Mouse (Mus musculus) neural tube, embryonic 14.5 days (tissue): ENCODE measurements around the gene Tenm4. TPM values are rescaled to one million over a fixed set of nuclear protein-coding genes. Genes with fewer than 3 reads are reported as not detected.
"Not testable (repeated sequence)": the region's sequence is repeated elsewhere in the genome, so short reads cannot be mapped to it uniquely, and the experiment has no call there.

Experiments
- ATAC-seq: fragments of 200-750 bp; cut with Nextera tagmentation; 2 replicates; pipeline ENCODE4 v1.8.0; 2017; ENCODE audit warnings: low read depth, mild to moderate bottlenecking, moderate TSS enrichment, moderate library complexity
- H3K27ac ChIP-seq: fragments of 300-500 bp; sonication (generic); 2 replicates; pipeline ENCODE4 v1.5.1; 2014; ENCODE audit warnings: low read depth, mild to moderate bottlenecking, control low read depth, low read length, moderate library complexity, mixed read lengths
- H3K27me3 ChIP-seq: fragments of 300-500 bp; sonication (generic); 2 replicates; pipeline ENCODE4 v1.6.1; 2014; ENCODE audit warnings: low read length; ENCODE audit not compliant: control insufficient read depth, insufficient read depth
- H3K36me3 ChIP-seq: fragments of 300-500 bp; sonication (generic); 2 replicates; pipeline ENCODE4 v1.6.1; 2014; ENCODE audit warnings: low read length, mixed read lengths; ENCODE audit not compliant: control insufficient read depth, insufficient read depth
- H3K4me1 ChIP-seq: fragments of 300-500 bp; sonication (generic); 2 replicates; pipeline ENCODE4 v1.6.1; 2014; ENCODE audit warnings: low read length; ENCODE audit not compliant: control insufficient read depth, insufficient read depth
- H3K4me2 ChIP-seq: fragments of 300-500 bp; sonication (generic); 2 replicates; pipeline ENCODE4 v1.6.1; 2014; ENCODE audit warnings: mild to moderate bottlenecking, low read depth, low read length, control low read depth
- H3K4me3 ChIP-seq: fragments of 300-500 bp; sonication (generic); 2 replicates; pipeline ENCODE4 v1.5.1; 2014; ENCODE audit warnings: low read depth, low read length, control low read depth, mixed read lengths
- H3K9ac ChIP-seq: fragments of 300-500 bp; sonication (generic); replicated peaks from 2 replicates; pipeline ENCODE4 v1.6.1; 2014; ENCODE audit warnings: low read depth, mild to moderate bottlenecking, control low read depth, low read length, mixed read lengths
- H3K9me3 ChIP-seq: fragments of 300-500 bp; sonication (generic); 2 replicates; pipeline ENCODE4 v1.6.1; 2016; ENCODE audit warnings: low read length; ENCODE audit not compliant: control insufficient read depth
- WGBS: fragments of 180-500 bp; shearing (Covaris S2); extraction: QIAGEN DNeasy Blood & Tissue Kit; methylation state at CpG from one replicate; pipeline ENCODE4 v1.1.7; 2014; 5-methylcytosine and 5-hydroxymethylcytosine counted together
- polyA plus RNA-seq: library from polyadenylated mRNA; unstranded; fragments of >200 nt; fragmentation: Nextera tagmentation; extraction: Ambion mirVana; gene quantifications from 2 replicates; pipeline ENCODE4 v1.2.1, GENCODE M21; 2014

Gene Tenm4
- polyA plus RNA-seq, 1 experiment from 2014 or later = 54.8 TPM

DNA sequence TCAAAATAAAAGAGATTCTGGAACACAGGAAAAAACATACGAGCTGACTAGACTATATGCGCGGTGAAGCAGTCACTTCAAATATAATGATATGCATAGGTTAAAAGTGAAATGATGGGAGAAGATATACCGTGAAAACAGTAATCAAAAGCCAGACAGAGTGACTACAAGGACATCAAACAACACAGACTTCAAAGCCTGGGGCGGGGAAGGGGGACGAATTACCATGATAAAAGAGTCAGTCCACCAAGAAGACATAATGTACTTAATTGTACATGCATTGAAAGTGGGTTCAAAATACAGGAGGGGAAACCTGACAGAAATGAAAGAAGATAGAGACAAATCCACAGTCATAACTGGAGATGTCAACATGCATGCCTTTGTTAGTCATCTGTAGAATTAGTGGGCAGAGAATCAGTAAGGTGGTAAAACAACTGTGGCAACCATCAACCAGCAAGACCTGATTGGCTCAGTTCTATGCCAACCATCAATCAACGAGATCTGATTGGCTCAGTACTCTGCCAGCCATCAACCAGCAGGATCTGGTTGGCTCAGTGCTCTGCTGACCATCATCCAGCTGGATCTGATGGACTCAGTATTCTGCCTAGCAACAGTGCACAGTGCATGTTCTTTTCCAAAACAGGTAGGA, 749.5 kb downstream of the Tenm4 start:
- peak; percentile 63; the same call in 1 of the 2 replicates for ATAC-seq

DNA sequence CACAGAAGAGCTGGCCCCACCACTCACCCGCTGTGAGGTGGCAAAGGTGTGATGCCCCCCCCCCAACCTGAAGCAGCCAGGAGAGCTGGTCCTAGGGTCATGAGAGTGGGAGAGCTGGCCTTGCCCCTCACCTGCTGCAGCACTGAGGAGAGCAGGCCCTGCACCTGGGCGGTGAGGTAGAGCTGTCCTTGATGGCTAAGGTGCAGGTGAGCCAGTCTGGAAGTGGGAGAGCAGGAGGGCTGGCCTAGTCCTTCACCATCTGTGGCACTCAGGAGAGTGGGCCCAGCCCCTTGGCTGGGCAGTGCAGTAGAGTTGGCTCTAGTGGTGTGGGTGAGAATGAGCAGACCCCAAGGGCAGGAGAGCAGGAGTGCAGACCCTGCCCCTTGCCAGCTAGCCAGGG, 751.9 kb downstream of the Tenm4 start:
- no peak for ATAC-seq
- 95% methylated on average over 2 of the region's 2 CpGs for WGBS

More for the DNA sequence above, 749.5 kb downstream of the Tenm4 start:
- H3K9me3 ChIP-seq = no peaks in the 10 kb centered on the region
- H3K36me3 ChIP-seq = no peaks in the 10 kb centered on the region
- H3K4me2 ChIP-seq = no peak overlapping the region
- H3K27me3 ChIP-seq = no peaks in the 10 kb centered on the region
- no peaks in the 10 kb centered on the region for H3K4me1 ChIP-seq
- no peak overlapping the region for H3K9ac ChIP-seq
- no peak overlapping the region for H3K27ac ChIP-seq
- H3K4me3 ChIP-seq = no peak overlapping the region
- WGBS = 34% methylated on average over 7 of the region's 7 CpGs

DNA sequence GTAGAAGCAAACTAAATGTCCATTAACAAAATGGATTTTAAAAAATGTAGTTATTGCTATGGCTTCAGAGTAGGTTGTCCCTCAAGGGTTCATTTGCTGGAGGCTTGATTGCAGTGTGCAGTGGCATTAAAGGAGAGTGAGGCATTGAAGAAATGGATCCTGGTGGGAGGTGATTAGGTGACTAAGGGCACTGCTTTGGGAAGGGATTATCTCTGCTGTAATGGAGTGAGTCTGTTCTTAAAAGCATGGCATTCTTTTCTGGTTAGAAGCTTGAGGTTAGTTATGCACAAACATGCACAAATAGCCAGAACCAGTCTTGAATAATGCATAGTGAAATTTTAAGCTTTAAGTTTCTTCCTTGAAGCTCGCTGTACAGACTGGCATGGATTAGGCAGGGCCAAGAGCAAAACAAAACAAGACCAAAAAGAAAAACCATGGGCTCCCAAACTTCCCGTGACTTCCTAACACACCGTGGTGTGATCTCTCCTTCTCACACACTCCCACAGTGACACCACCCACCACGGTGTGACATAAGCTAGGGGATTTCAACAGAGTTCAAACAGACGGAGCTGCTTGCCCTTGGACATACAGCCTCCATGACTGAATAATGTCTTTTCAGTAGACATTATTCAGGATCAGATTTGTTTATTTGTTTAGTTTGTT, 772.8 kb downstream of the Tenm4 start:
- Histone ChIP-seq H3K4me3 (no peak overlapping the region), H3K4me2 (no peak overlapping the region), H3K9ac (no peak overlapping the region), H3K27me3 (no peaks in the 10 kb centered on the region), H3K9me3 (no peaks in the 10 kb centered on the region), H3K4me1 (no peaks in the 10 kb centered on the region), H3K27ac (no peak overlapping the region), H3K36me3 (no peaks in the 10 kb centered on the region)
- 77% methylated on average over 5 of the region's 5 CpGs for WGBS
- ATAC-seq = no peak

More for the DNA sequence above, 751.9 kb downstream of the Tenm4 start:
- H3K4me3 ChIP-seq = no peak overlapping the region
- H3K4me1 ChIP-seq = no peaks in the 10 kb centered on the region
- H3K9ac ChIP-seq = no peak overlapping the region
- H3K4me2 ChIP-seq = no peak overlapping the region
- no peak overlapping the region for H3K27ac ChIP-seq
- no peaks in the 10 kb centered on the region for H3K27me3 ChIP-seq
- no peaks in the 10 kb centered on the region for H3K36me3 ChIP-seq
- H3K9me3 ChIP-seq = no peaks in the 10 kb centered on the region

DNA sequence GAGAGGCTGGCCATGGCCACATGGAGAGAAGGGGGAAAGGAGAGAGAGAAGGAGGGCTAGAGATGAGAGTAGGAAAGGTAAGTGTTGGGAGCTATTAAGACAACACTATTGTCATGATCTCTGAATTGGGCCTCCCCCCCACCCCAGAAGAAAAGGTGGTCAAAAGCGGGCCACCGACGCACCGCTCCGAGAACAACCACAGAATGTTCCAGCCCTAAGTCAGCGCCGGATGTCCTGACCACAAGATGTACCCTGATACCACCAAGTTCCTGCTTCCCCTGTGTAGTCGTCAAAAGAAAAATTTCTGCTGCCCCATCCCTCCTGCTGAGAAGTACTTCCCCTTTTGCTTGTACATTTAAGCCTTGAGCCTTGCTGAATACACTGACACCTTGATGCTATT, 775.5 kb downstream of the Tenm4 start:
- H3K9me3 ChIP-seq, ATAC-seq, H3K27ac ChIP-seq, H3K36me3 ChIP-seq, H3K4me1 ChIP-seq, H3K27me3 ChIP-seq, H3K4me2 ChIP-seq, H3K9ac ChIP-seq, H3K4me3 ChIP-seq: not testable (repeated sequence)
- WGBS = 89% methylated on average over 4 of the region's 8 CpGs

DNA sequence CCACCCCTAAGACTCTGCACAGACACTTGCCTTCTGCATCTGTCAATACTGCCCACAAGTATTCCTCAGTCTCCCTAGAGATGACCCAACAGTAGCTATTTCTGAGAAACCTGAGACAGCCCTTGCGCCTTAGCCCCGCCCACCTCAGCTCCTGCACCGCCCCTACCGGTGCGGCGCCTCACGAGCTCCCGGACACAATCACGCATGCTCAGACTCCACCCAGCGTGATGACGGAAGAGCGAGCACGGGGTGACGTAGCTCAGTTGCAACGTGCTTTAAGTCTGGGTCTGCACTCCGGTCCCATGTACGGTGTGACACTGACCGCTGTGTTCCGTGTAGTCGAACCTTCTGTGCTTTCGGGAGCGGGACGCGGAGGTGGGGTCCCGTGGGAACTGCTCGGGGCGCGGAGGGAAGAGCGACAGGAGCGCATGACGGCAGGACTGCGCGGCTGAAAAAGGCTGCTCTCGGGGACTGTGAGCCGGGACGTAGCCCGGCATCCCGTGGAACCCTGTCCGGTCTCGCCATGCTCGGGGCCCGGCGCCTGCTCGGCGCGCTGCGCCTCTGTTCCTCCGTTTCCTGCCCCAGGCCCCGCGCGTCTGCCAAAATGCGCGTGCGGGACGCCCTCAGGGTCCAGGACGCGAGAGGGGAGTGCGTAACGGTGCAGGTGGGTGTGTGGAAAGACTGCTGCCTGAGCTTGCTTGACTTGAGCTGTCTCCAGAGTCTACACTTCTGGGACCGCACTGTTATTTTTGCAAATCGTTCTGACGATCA, 780.4 kb downstream of the Tenm4 start, which contains the start of gene Nars2:
Gene Nars2, plus strand, starts transcription at position 225 of the 771 bp plus-strand sequence.
- peak within 1 kb of the TSS; percentile 79 for H3K27ac ChIP-seq
- H3K4me2 ChIP-seq = peak within 1 kb of the TSS; percentile 57
- H3K9ac ChIP-seq = peak within 1 kb of the TSS; percentile 73
- no peaks in the 10 kb centered on the region for H3K27me3 ChIP-seq
- peak; percentile 100 for ATAC-seq
- under 1% methylated on average over 60 of the region's 62 CpGs for WGBS
- H3K4me1 ChIP-seq = peaks cover 4% of the 10 kb centered on the region; the same call in 1 of the 2 replicates
- no peaks in the 10 kb centered on the region for H3K9me3 ChIP-seq
- no peaks in the 10 kb centered on the region for H3K36me3 ChIP-seq
- H3K4me3 ChIP-seq = peak within 1 kb of the TSS; percentile 62

DNA sequence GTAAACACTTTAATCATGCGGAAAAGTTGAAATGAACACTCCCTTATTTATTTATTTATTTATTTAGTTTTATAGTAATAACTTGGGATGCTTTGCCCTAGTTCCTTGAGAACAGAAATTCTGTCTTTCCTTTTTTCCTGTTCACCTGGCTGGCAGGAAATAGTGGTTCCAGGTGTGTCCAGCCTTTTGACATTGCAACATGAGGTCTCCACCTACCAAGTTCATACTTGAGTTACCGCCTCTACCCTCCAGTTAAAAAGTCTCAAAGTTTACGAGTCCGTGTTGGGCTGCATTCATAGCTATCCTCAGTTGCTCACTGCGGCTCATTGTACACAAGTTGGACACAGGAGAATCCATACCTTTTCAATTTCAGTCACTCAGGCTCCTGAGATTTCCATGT, 781.0 kb downstream of the Tenm4 start:
- H3K4me1 ChIP-seq = peaks cover 4% of the 10 kb centered on the region; the same call in 1 of the 2 replicates
- H3K4me2 ChIP-seq = peak overlapping the region; percentile 57
- ATAC-seq = no peak
- no peaks in the 10 kb centered on the region for H3K36me3 ChIP-seq
- no peak overlapping the region for H3K27ac ChIP-seq
- H3K27me3 ChIP-seq = no peaks in the 10 kb centered on the region
- peak overlapping the region; percentile 62 for H3K4me3 ChIP-seq
- no peak overlapping the region; the same call in 1 of the 2 replicates for H3K9ac ChIP-seq
- no peaks in the 10 kb centered on the region for H3K9me3 ChIP-seq
- 38% methylated on average over 5 of the region's 5 CpGs for WGBS

DNA sequence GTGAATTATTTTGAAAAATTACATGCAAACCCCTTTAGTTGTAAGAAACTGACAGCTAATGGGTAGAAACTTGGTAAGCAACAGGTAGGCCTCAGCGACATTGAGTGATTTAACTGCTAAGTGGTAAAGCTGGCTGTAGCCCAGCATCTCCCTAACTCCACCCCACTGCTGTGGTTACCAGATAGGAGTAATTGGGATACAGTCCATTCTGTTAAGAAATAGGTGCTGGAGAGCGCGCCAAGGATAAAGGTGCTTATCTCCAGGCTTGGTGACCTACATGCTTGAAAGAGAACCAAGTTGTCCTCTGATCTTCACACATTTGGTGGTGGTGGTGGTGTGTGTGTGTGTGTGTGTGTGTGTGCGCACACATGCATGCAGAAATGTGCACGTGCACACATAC, 788.1 kb downstream of the Tenm4 start:
- H3K9ac ChIP-seq = no peak overlapping the region
- no peaks in the 10 kb centered on the region for H3K4me1 ChIP-seq
- 98% methylated on average over 5 of the region's 5 CpGs for WGBS
- no peak for ATAC-seq
- no peak overlapping the region for H3K4me3 ChIP-seq
- H3K9me3 ChIP-seq = no peaks in the 10 kb centered on the region
- no peak overlapping the region for H3K4me2 ChIP-seq
- no peak overlapping the region for H3K27ac ChIP-seq
- no peaks in the 10 kb centered on the region for H3K27me3 ChIP-seq
- H3K36me3 ChIP-seq = no peaks in the 10 kb centered on the region
